Mouse (Mus musculus) heart, adult 2 months (tissue): ENCODE results near the gene Zfp995. TPM values are rescaled to one million over a fixed set of nuclear protein-coding genes. Genes with fewer than 3 reads are reported as not detected.
"Not testable (repeated sequence)": the region's sequence is repeated elsewhere in the genome, so short reads cannot be mapped to it uniquely, and the experiment has no call there.

ENCODE experiments used
- DNase-seq, 2 experiments: peaks; one replicate each; pipeline ENCODE4 v3.0.0; 2021
- H3K27ac ChIP-seq: fragments of 200-600 bp; 2 replicates; pipeline ENCODE4 v1.8.1; 2022
- H3K27me3 ChIP-seq: fragments of 200-500 bp; 2 replicates; pipeline ENCODE4 v1.6.1; 2012; ENCODE audit warnings: mild to moderate bottlenecking, low read length, inconsistent platforms, mixed read lengths; ENCODE audit not compliant: control insufficient read depth, insufficient read depth
- H3K36me3 ChIP-seq: fragments of 200-500 bp; 2 replicates; pipeline ENCODE4 v1.6.1; 2012; ENCODE audit warnings: low read length, inconsistent platforms; ENCODE audit not compliant: control insufficient read depth, insufficient read depth
- H3K4me1 ChIP-seq: fragments of 200-500 bp; 2 replicates; pipeline ENCODE4 v1.6.1; 2011; ENCODE audit warnings: low read length; ENCODE audit not compliant: control insufficient read depth, insufficient read depth
- H3K4me3 ChIP-seq: fragments of 200-600 bp; 2 replicates; pipeline ENCODE4 v1.8.1; 2022
- H3K79me2 ChIP-seq: fragments of 200-500 bp; replicated peaks from 2 replicates; pipeline ENCODE4 v1.6.1; 2012; ENCODE audit warnings: mild to moderate bottlenecking, inconsistent platforms, low read length, moderate library complexity, mixed read lengths; ENCODE audit not compliant: control insufficient read depth, insufficient read depth
- H3K9ac ChIP-seq: fragments of 200-500 bp; 2 replicates; pipeline ENCODE4 v1.6.1; 2012; ENCODE audit warnings: low read depth, mild to moderate bottlenecking, control low read depth, inconsistent platforms, low read length, mixed read lengths
- CTCF ChIP-seq: fragments of 200-600 bp; IDR thresholded peaks from 2 replicates; pipeline ENCODE4 v1.8.1; 2022; ENCODE audit warnings: antibody characterized with exemption, mild to moderate bottlenecking, moderate library complexity
- EP300 ChIP-seq: fragments of 200-500 bp; IDR thresholded peaks from 2 replicates; pipeline ENCODE4 v1.6.1; 2011; ENCODE audit warnings: low read depth, low read length, control low read depth; ENCODE audit not compliant: insufficient read depth
- POLR2A ChIP-seq: fragments of 200-500 bp; IDR thresholded peaks from 2 replicates; pipeline ENCODE4 v1.6.1; 2011; ENCODE audit warnings: mild to moderate bottlenecking, low read depth, low read length, control low read depth; ENCODE audit not compliant: insufficient read depth
- WGBS: fragments of 180-500 bp; shearing (Covaris S2); methylation state at CpG from one replicate; pipeline ENCODE4 v1.1.7; 2018; 5-methylcytosine and 5-hydroxymethylcytosine counted together
- intact Hi-C: fragments of 180-260 bp; cut with DNase I; formaldehyde crosslinking; loops from one replicate; pipeline ENCODE4 v1.15.1; 2025
- long read RNA-seq: library from polyadenylated mRNA; stranded (forward); transcript quantifications from one replicate; pipeline ENCODE4 v2.0.0, GENCODE M21; 2021
- polyA plus RNA-seq: library from polyadenylated mRNA; depleted of rRNA; stranded (reverse); fragments of >200 nt; gene quantifications from 2 replicates; pipeline ENCODE4 v1.2.3, GENCODE M21; 2012; rRNA removed
- total RNA-seq, 2 experiments: library from RNA; stranded (reverse); gene quantifications; 2 replicates each; pipeline ENCODE4 v1.2.3; 2021

The Zfp995 gene
- under 1 TPM; 0.39 to 0.60 TPM for total RNA-seq
- 0.20 and 0.47 TPM in 2 replicates for polyA plus RNA-seq
- long read RNA-seq, partial matches to known transcripts, result 0 of 2 reads
- long read RNA-seq, other reads (novel, unspliced or antisense), result 2 of 2 reads

DNA sequence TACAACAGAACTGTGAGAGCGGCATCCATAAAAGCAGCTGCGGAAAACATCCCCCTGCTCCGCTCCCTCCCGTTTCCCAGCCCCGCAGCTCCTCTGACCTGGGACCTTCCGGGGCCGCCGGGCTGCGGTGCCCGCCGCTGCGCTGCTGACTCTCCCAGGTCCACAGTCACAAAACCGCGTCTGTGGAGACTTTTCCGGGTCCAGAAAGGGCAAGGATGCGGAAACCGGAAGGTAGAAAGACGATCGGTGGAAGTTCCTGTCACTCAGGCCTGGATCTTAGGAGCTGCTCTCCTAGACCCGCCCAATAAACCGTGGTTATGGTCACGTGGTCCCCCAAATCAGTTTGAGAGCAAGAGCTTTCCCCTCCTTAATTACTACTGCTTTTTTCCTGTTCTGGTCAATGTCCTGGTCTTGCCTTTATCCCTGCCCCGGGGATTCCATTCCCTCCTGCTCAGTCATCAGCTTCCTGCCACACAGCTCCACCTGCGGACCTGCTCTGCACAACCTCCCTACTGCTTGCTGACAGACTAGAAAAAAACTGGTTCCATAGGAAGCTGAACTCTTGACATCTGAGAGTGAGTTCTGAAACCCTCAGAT is at the start of gene Zfp995:
Gene Zfp995 (minus strand): TSS at position 471 of the 597 bp plus-strand sequence.
- H3K4me1 ChIP-seq, intact Hi-C loops, H3K36me3 ChIP-seq, H3K27me3 ChIP-seq, H3K79me2 ChIP-seq: not testable (repeated sequence)
- Histone ChIP-seq H3K27ac (peak within 1 kb of the TSS; percentile 7; the same call in 1 of the 2 replicates), H3K9ac (peak within 1 kb of the TSS; percentile 74), H3K4me3 (peak within 1 kb of the TSS; percentile 55)
- peak; percentile 59 to 76 for DNase-seq
- under 1% methylated on average over 24 of the region's 24 CpGs for WGBS

DNA sequence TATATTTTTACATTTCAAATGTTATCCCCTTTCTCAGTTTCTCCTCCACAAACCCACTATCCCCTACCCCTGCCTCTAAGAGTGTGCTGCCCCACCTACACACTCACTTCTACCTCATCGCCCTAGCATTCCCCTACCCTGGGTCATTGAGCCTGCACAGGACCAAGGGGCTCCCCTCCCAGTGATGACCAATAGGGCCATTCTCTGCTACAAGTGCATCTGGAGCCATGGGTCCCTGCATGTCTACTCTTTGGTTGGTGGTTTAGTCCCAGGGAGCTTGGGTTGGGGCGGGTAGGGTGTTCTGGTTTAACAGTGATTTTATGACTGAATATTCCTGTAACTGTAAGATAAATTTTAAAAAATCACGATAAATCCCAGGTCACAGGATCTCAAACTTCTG is 687 bp downstream of the Zfp995 start:
- no peaks in the 10 kb centered on the region for H3K36me3 ChIP-seq
- H3K79me2 ChIP-seq, result no peaks in the 10 kb centered on the region
- H3K27me3 ChIP-seq, result no peaks in the 10 kb centered on the region
- H3K4me1 ChIP-seq, result no peaks in the 10 kb centered on the region
- DNase-seq, result no peak
- peak overlapping the region; percentile 55 for H3K4me3 ChIP-seq
- WGBS, result 9% methylated on average over 3 of the region's 3 CpGs
- peak overlapping the region; percentile 7; the same call in 1 of the 2 replicates for H3K27ac ChIP-seq
- TF ChIP-seq POLR2A, result no peak
- TF ChIP-seq CTCF, result no peak
- no peak for TF ChIP-seq EP300
- peak overlapping the region; percentile 74 for H3K9ac ChIP-seq
- intact Hi-C loops, result no loop called here

DNA sequence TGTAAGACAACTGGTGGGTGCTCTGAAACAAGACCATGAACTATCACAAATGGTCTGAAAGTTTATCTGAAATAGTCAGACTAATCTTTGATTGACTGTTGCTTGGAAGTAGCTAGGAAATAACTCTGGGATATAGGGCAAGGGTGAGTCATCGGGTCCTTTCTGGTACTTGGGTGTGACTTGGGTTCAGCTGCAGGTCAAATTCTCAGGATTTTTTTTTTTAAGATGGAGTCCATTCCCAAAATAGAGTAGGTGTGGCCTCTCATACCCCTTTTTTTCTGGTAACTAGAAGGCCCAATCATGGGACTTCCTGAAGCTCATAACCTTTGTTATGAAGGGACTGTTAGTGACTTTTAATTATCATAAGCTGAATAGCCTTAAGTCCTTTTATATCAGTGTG is 38.5 kb downstream of the Zfp995 start:
- no peak overlapping the region for H3K27ac ChIP-seq
- WGBS, result 34% methylated on average over 1 of the region's 1 CpGs
- no peak overlapping the region for H3K4me3 ChIP-seq
- no peaks in the 10 kb centered on the region for H3K79me2 ChIP-seq
- TF ChIP-seq EP300 (no peak), POLR2A (no peak), CTCF (no peak)
- no peaks in the 10 kb centered on the region for H3K4me1 ChIP-seq
- intact Hi-C loops, result no loop called here
- no peak overlapping the region for H3K9ac ChIP-seq
- no peak for DNase-seq
- H3K36me3 ChIP-seq, result no peaks in the 10 kb centered on the region
- H3K27me3 ChIP-seq, result no peaks in the 10 kb centered on the region

DNA sequence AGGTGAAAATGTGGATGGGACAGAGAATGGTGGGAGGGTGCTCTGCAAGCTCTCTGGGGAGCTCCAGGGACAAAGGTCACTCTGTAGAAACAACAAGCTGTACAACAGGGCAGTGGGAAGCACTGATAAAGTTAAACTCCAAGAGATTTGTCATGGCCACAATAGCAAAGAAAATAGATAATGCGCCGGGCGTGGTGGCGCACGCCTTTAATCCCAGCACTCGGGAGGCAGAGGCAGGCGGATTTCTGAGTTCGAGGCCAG is 63.5 kb downstream of the Zfp995 start:
- H3K36me3 ChIP-seq, result not testable (repeated sequence)

DNA sequence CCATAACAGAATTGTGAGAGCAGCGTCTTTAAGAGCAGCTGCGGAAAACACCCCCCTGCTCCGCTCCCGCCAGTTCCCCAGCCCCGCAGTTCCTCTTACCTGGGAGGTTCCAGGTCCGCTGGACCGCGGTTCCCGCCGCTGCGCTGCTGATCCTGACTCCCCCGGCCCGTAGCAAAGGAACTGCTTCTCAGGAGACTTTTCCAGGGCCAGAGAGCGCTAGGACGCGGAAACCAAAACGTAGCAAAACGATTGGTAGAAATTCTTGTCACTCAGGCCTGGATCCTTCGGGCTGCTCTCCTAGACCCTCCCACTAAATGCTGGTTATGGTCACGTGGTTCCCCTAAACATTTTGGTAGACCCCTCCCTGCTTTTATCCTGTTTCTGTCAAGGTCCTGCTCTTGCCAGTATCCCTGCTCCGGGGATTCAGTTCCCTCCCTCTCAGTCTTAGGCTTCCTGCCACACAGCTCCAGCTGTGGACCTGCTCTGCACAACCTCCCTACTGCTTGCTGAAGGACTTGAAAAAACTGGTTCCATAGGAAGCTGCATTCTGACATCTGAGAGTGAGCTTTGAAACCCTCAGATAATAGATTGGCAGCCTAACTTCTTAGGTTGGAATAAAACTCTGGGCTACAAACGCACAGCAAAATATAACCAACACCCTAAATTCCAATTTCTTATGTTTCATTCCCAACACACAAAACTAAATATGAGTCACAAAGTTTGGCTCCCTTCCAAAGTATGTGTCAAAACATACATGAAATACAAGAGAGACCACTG is 64.0 kb downstream of the Zfp995 start, which contains the start of gene Zfp820:
Gene Zfp820 (minus strand): TSS at position 228 of the 777 bp plus-strand sequence.
- no peaks in the 10 kb centered on the region for H3K27me3 ChIP-seq
- no peaks in the 10 kb centered on the region for H3K4me1 ChIP-seq
- peak; percentile 63 to 73 for DNase-seq
- intact Hi-C loops, result loop anchor here (10.0 kb wide), 1 partner anchor 579 kb away; the partner anchor contains the start of gene Zfp946
- 2% methylated on average over 22 of the region's 22 CpGs for WGBS
- peak within 1 kb of the TSS; percentile 82 for H3K9ac ChIP-seq
- TF ChIP-seq POLR2A (peak; percentile 36; the same call in 1 of the 2 replicates), CTCF (no peak)
- H3K36me3 ChIP-seq, result no peaks in the 10 kb centered on the region; the same call in 1 of the 2 replicates
- H3K4me3 ChIP-seq, result peak within 1 kb of the TSS; percentile 67
- no peaks in the 10 kb centered on the region for H3K79me2 ChIP-seq
- peak within 1 kb of the TSS; percentile 64 for H3K27ac ChIP-seq

More for the DNA sequence above, 63.5 kb downstream of the Zfp995 start:
- WGBS, result 68% methylated on average over 8 of the region's 8 CpGs
- not testable (repeated sequence) for H3K4me3 ChIP-seq, H3K27ac ChIP-seq, H3K79me2 ChIP-seq, H3K9ac ChIP-seq, DNase-seq, H3K27me3 ChIP-seq, H3K4me1 ChIP-seq
- intact Hi-C loops, result loop anchor here (10.0 kb wide), 1 partner anchor 579 kb away; the partner anchor contains the start of gene Zfp946

DNA sequence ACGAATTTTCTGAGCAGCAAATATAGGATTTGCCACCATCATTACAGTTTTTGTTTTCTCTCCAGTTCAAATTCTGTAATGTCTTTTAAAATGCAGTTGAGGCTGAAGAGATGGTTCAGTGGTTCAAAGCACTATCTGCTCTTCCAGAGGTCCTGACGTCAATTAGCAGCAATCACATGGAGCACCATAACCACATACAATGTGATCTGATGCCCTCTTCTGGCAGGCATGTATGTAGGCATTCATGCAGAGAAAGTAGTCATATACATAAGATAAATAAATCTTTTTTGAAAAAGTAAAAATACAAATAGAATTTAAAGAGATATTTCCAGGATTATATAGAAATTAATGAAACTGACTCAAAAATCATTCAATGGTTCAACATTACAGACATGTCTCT is 71.2 kb downstream of the Zfp995 start:
- intact Hi-C loops, result no loop called here
- Histone ChIP-seq H3K4me3 (no peak overlapping the region), H3K9ac (no peak overlapping the region), H3K27me3 (no peaks in the 10 kb centered on the region), H3K27ac (no peak overlapping the region), H3K79me2 (no peaks in the 10 kb centered on the region), H3K4me1 (no peaks in the 10 kb centered on the region), H3K36me3 (no peaks in the 10 kb centered on the region)
- WGBS, result 68% methylated on average over 2 of the region's 2 CpGs
- 0 out of 2 replicates have a peak, but pooled peaks have one; percentile 9 for TF ChIP-seq CTCF
- TF ChIP-seq EP300, result no peak
- DNase-seq, result no peak

Other genes with a start within 250 kb of the Zfp995 start
- gene Gm10226, start 218.1 kb downstream of the Zfp995 start, total RNA-seq, result 1 to 10 TPM; 2.2 to 2.4 TPM
- not detected in 2 replicates for gene Gm10226, start 218.1 kb downstream of the Zfp995 start, polyA plus RNA-seq
- 1 to 10 TPM; 1.3 to 1.5 TPM for gene Zfp760, start 202.2 kb downstream of the Zfp995 start, total RNA-seq
- gene Zfp760, start 202.2 kb downstream of the Zfp995 start, polyA plus RNA-seq, result 0.53 and 1.3 TPM in 2 replicates
- gene Zfp229, start 179.1 kb downstream of the Zfp995 start, total RNA-seq, result 1 to 10 TPM; 5.1 to 5.9 TPM
- 1.5 and 3.3 TPM in 2 replicates for gene Zfp229, start 179.1 kb downstream of the Zfp995 start, polyA plus RNA-seq
- under 1 TPM; 0.65 to 0.86 TPM for gene Zfp820, start 64.2 kb downstream of the Zfp995 start, total RNA-seq
- gene Zfp820, start 64.2 kb downstream of the Zfp995 start, polyA plus RNA-seq, result 0.08 and 0.35 TPM in 2 replicates
- 1 to 10 TPM; 5.8 to 6.2 TPM for gene Zfp942, start 52.5 kb upstream of the Zfp995 start, total RNA-seq
- gene Zfp942, start 52.5 kb upstream of the Zfp995 start, polyA plus RNA-seq, result 1.2 and 2.8 TPM in 2 replicates
- gene Zfp943, start 52.6 kb upstream of the Zfp995 start, total RNA-seq, result 10 to 100 TPM; 19.7 to 21.5 TPM
- gene Zfp943, start 52.6 kb upstream of the Zfp995 start, polyA plus RNA-seq, result 5.7 and 8.5 TPM in 2 replicates